ENCODE assay signal across 26 mouse cellular contexts in genomic region chr19:48491111-48491510, GRCm38 (mm10).
"Had no signal": no experiment of that assay in that cellular context is flagged by ENCODE, and none has a peak within 500 bp of the region (broad histone marks: within the 10 kb centered on the region; RNA-seq: fewer than 3 reads in every experiment).

No protein-coding gene starts in this region.

- ATAC-seq: forebrain, embryonic 15.5 days; forebrain, embryonic 16.5 days; forebrain, postnatal 0 days had no signal

- H3K4me1 ChIP-seq: embryonic facial prominence, embryonic 10.5 days; embryonic facial prominence, embryonic 12.5 days; embryonic facial prominence, embryonic 13.5 days; embryonic facial prominence, embryonic 15.5 days; forebrain, embryonic 10.5 days; forebrain, embryonic 15.5 days; heart, embryonic 10.5 days had no signal

- H3K4me3 ChIP-seq: embryonic facial prominence, embryonic 10.5 days; embryonic facial prominence, embryonic 12.5 days; embryonic facial prominence, embryonic 13.5 days; embryonic facial prominence, embryonic 15.5 days; erythroblast, embryonic 14.5 days; forebrain, embryonic 10.5 days; forebrain, embryonic 15.5 days; gastrocnemius, adult 2 months; heart, adult 2 months; heart, embryonic 10.5 days had no signal

- H3K36me3 ChIP-seq: embryonic facial prominence, embryonic 10.5 days; embryonic facial prominence, embryonic 12.5 days; embryonic facial prominence, embryonic 13.5 days; embryonic facial prominence, embryonic 15.5 days; forebrain, embryonic 10.5 days; forebrain, embryonic 15.5 days; heart, embryonic 10.5 days had no signal

- H3K27me3 ChIP-seq: embryonic facial prominence, embryonic 12.5 days; embryonic facial prominence, embryonic 13.5 days; embryonic facial prominence, embryonic 15.5 days; forebrain, embryonic 15.5 days had no signal

- H3K9me3 ChIP-seq: embryonic facial prominence, embryonic 10.5 days; embryonic facial prominence, embryonic 12.5 days; embryonic facial prominence, embryonic 13.5 days; embryonic facial prominence, embryonic 15.5 days; forebrain, embryonic 10.5 days; forebrain, embryonic 15.5 days; heart, embryonic 10.5 days had no signal

- H3K9ac ChIP-seq: embryonic facial prominence, embryonic 12.5 days; embryonic facial prominence, embryonic 13.5 days; embryonic facial prominence, embryonic 15.5 days; forebrain, embryonic 15.5 days; forebrain, postnatal 0 days had no signal

- H3K27ac ChIP-seq: embryonic facial prominence, embryonic 10.5 days; embryonic facial prominence, embryonic 12.5 days; embryonic facial prominence, embryonic 13.5 days; embryonic facial prominence, embryonic 15.5 days; forebrain, embryonic 10.5 days; forebrain, embryonic 15.5 days; gastrocnemius, adult 2 months; heart, adult 2 months; heart, embryonic 10.5 days had no signal

- H3K4me2 ChIP-seq: embryonic facial prominence, embryonic 12.5 days; embryonic facial prominence, embryonic 13.5 days; embryonic facial prominence, embryonic 15.5 days; forebrain, embryonic 15.5 days; heart, embryonic 11.5 days had no signal

- DNase-seq: cerebellum, adult 8-10 months; cerebellum, adult 9-10 months; cerebellum, adult 9-11 months; cerebellum, postnatal 14 days; cerebellum, postnatal 25 days; cerebellum, postnatal 36 days; embryo, embryonic 11 days; forebrain, postnatal 0 days; gastrocnemius, adult 2 months; gastrocnemius, postnatal 10 days; gastrocnemius, postnatal 14 days; gastrocnemius, postnatal 25 days; gastrocnemius, postnatal 36 days; heart, adult 11 months; heart, adult 18-20 months; heart, adult 2 months had no signal
